Mouse (Mus musculus) small intestine, adult 2 months (tissue): Measurements from ENCODE around the gene Jade2.

ENCODE experiments used
- CTCF ChIP-seq: fragments of 200-500 bp; IDR thresholded peaks from 2 replicates; pipeline ENCODE4 v1.5.1; 2012; ENCODE audit warnings: low read depth, mild to moderate bottlenecking, control low read depth, inconsistent platforms, low read length, moderate library complexity, mixed read lengths; ENCODE audit not compliant: insufficient replicate concordance, insufficient read length; ENCODE audit errors: extremely low read depth
- POLR2A ChIP-seq: fragments of 200-500 bp; IDR thresholded peaks from 2 replicates; pipeline ENCODE4 v1.6.1; 2012; ENCODE audit warnings: low read depth, mild to moderate bottlenecking, control low read depth, inconsistent platforms, low read length, moderate library complexity

GRCm38 (mm10) chr11:51812022-51812546, 45.4 kb downstream of the Jade2 start:
- no peak for TF ChIP-seq CTCF
- no peak for TF ChIP-seq POLR2A
